Mouse (Mus musculus) c-Kit-positive CD71-positive TER-119-negative erythroid progenitor cells, embryonic 14.5 days (primary cell): ENCODE results near the gene Pidd1.
"Not testable (repeated sequence)": the region's sequence is repeated elsewhere in the genome, so short reads cannot be mapped to it uniquely, and the experiment has no call there.

Source experiments
- DNase-seq: peaks from one replicate; pipeline ENCODE4 v3.0.0-alpha.2; 2013; ENCODE audit warnings: low read depth

Pidd1 gene

GRCm38 (mm10) chr7:141458661-141459060 lies 14.8 kb upstream of the Pidd1 start:
- no peak for DNase-seq

- DNase-seq, result no peak
Observed at GRCm38 (mm10) chr7:141457986-141458660, 14.3 kb upstream of the Pidd1 start.

GRCm38 (mm10) chr7:141457236-141457635 lies 13.4 kb upstream of the Pidd1 start:
- DNase-seq, result no peak

- no peak for DNase-seq
Observed at GRCm38 (mm10) chr7:141456739-141457138, 12.9 kb upstream of the Pidd1 start.

- no peak for DNase-seq
Observed at GRCm38 (mm10) chr7:141455610-141456314, 11.9 kb upstream of the Pidd1 start.

- peak; percentile 90 for DNase-seq
Observed at GRCm38 (mm10) chr7:141454967-141455551, 11.2 kb upstream of the Pidd1 start, which contains the start of gene Pnpla2. TSS of gene Pnpla2 (plus strand) at chr7:141455198.

GRCm38 (mm10) chr7:141453636-141454035 lies 9.8 kb upstream of the Pidd1 start:
- DNase-seq, result no peak

GRCm38 (mm10) chr7:141451928-141452327 lies 8.1 kb upstream of the Pidd1 start:
- no peak for DNase-seq

GRCm38 (mm10) chr7:141447110-141447991 lies 3.5 kb upstream of the Pidd1 start, which contains the start of gene Rplp2:
TSS of gene Rplp2 (plus strand) at chr7:141447370.
- DNase-seq, result peak; percentile 87

GRCm38 (mm10) chr7:141446374-141446773 lies 2.5 kb upstream of the Pidd1 start:
- DNase-seq, result not testable (repeated sequence)

- DNase-seq, result peak; percentile 66
Observed at GRCm38 (mm10) chr7:141443081-141443821, 574 bp downstream of the Pidd1 start.

- DNase-seq, result no peak
Observed at GRCm38 (mm10) chr7:141442199-141442598, 1.6 kb downstream of the Pidd1 start.

- DNase-seq, result no peak
Observed at GRCm38 (mm10) chr7:141441460-141441859, 2.4 kb downstream of the Pidd1 start.

GRCm38 (mm10) chr7:141440613-141441012 lies 3.2 kb downstream of the Pidd1 start:
- DNase-seq, result no peak

GRCm38 (mm10) chr7:141439811-141440210 lies 4.0 kb downstream of the Pidd1 start:
- no peak for DNase-seq

GRCm38 (mm10) chr7:141439140-141439679 lies 4.6 kb downstream of the Pidd1 start:
- no peak for DNase-seq

GRCm38 (mm10) chr7:141438201-141438968 lies 5.4 kb downstream of the Pidd1 start:
- no peak for DNase-seq

- DNase-seq, result peak; percentile 66
Observed at GRCm38 (mm10) chr7:141437178-141438120, 6.4 kb downstream of the Pidd1 start, which contains the start of gene Slc25a22. TSS of gene Slc25a22 (minus strand) at chr7:141437892.

GRCm38 (mm10) chr7:141436523-141436892 lies 7.3 kb downstream of the Pidd1 start:
- DNase-seq, result no peak
